Mouse (Mus musculus): ENCODE results near the gene Chrnb1.
A peak's percentile ranks its signal among the peaks of the same experiment; 100 is the strongest.

Chrnb1 gene

DNA sequence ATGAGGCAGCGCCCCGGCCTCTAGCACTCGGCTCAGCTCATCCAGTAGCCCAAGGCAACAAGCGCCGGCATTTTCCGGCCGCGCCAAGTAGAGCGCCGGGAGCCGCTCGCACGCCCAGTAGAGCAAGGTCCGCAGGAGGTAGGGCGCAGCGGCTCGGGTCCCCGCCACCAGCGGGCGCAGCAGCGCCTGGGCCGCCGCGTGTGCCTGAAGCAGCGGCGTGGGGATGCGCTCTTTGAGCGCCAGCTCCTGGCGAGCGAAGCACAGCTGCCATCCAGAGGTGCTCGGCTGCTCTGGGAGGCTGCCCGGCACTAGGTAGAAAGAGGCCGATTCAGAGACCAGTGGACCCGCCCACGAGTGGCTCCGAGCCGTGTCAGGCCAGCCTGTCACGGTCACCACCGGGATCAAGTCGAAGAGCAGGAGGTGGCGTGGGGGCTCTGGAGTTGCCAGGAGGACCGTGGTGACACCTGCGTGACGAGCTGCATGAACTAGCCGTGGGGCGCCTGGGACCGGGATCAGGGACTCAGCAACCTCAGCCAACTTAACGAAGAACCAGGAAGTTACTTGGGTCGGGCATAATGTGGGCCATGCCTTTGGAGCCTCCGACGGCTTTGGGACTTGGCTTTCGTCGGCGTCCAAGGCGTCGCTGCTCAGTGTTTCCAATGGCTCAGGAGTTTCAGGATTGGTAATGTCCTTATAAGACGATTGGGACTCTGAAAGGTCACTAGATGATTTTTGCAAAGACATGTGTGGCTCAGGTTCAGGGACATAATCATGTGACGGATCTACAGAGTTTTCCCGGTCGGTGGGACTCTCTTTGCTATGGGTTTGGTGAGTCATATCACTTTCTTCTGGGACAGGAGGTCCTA is 8.3 kb upstream of the Chrnb1 start:
- DNase-seq = peak; percentile 83 to 90

DNA sequence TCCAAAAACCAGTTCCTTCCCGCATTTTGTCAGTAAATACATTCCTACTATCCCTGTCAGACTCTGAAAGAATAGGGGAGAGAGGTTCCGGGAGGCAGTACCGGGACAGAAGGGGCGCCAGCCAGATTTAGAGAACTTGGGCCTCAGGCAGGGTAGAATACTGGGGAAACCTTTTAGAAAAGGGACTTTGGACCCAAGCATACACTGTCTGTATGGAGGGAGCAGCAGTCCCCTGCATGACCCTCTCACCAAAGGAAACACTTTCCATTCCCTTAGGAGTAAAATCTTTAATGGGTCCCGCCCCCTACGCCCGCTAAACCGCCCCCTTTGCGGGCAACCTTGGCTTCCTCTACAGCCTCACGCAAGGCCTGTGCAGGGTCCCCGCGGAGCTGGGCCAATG is 7.6 kb upstream of the Chrnb1 start:
- no peak for DNase-seq

DNA sequence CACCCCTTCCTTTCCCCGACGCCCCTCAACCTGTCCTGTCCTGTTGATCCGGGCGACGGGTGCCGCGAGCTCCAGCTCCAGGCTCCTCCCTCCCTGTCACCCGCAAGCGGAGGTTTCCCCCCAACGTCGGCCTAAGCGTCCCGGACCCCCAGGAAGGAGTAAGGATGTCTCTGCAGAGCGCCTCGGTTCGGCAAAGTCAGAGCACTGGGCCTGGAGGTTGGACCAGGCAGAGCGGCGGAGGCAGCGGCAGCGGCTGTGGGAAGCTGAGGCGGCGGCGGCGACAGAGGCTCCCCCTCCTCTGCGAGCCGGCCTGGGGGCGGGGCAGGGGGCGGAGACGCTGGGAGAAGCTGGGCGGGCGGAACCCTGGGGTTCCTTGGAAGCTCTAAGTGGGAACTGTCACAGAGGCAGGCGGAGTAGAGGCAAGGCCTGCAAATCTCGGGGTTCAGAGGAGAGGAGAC is 6.9 kb upstream of the Chrnb1 start:
- DNase-seq = peak; percentile 91 to 93

DNA sequence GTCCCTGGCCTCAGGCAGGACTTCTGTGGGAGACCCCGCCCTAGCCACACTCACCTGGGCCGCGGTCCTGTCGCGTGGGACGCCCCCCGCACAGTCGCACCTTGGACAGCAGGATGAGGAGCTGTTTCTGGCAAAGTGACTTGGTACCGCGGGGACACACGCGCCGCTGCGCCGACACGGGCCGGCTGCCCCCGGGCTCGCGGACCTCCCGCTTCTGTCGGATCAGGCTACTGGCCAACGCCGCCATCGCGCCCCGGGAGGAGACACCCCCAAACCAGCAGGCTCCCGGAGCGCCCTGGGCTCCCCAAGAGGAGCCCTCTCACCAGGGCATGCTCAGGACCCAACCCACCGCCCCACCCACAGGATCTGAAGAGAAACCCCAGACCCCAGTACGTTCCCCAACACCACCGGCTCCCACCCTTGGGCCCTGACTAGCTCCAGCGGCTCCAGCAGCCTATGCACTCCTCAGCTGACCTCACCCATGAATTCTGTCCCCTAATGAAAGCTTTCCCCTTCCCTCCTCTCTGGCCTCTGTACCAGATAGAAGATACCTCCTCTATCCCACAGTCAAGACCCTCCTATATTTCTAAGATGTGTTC is 5.7 kb upstream of the Chrnb1 start, which contains the start of gene Fgf11:
Gene Fgf11 (minus strand): TSS at position 479 of the 599 bp plus-strand sequence.
- peak; percentile 28 to 52 for DNase-seq

DNA sequence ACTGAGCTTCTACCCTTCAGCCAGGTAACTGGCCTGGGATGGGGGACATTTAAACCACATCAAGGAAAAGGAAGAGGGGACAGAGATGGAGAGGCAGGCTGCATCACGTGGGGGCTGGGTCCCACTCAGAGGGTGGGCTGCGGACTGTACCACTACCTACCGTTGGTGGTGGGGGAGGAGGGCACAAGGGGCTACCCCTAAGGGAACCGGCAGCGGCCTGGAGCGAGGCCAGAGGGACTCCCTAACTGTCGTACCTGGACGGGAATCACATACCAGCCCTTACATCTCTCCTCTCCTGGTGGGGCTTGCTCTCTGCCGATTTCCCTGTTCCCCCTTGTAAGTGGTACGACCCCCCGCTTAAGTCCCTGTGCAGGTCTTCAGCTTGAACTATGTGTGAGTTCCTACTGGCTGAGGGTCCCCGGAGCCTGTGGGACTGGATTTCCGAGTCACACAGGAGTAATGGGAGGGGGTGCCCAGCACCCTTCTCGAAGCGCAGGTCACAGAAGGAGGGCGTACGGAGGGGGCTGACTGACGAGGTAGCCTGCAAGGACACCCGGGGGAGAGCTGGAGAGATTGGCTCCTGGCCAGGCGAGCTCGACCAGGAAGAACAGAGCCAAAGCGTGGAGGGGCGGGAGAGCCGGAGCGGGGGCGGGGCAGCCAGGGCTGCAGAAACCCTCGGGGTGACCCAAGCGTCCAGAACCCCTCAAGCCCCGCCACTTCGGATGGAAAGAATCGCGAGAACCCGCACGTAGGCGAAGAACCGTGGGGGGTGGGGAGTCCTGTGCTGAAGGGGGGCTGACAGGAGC is 4.9 kb upstream of the Chrnb1 start:
- DNase-seq = peak; percentile 86 to 91

DNA sequence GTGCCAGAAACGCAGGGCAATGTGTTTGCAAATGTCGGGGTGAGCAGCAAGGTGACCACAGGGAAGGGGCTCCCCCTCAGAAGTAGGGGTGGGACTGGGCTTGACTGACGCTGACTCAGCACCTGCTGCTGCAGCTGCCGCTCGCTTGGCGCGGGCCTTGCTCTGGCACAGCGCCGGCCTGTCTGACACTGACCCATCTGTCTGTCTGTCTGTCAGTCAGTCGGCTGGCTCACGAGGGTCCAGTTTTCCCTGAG is 4.3 kb upstream of the Chrnb1 start:
- peak; percentile 43 to 64 for DNase-seq

DNA sequence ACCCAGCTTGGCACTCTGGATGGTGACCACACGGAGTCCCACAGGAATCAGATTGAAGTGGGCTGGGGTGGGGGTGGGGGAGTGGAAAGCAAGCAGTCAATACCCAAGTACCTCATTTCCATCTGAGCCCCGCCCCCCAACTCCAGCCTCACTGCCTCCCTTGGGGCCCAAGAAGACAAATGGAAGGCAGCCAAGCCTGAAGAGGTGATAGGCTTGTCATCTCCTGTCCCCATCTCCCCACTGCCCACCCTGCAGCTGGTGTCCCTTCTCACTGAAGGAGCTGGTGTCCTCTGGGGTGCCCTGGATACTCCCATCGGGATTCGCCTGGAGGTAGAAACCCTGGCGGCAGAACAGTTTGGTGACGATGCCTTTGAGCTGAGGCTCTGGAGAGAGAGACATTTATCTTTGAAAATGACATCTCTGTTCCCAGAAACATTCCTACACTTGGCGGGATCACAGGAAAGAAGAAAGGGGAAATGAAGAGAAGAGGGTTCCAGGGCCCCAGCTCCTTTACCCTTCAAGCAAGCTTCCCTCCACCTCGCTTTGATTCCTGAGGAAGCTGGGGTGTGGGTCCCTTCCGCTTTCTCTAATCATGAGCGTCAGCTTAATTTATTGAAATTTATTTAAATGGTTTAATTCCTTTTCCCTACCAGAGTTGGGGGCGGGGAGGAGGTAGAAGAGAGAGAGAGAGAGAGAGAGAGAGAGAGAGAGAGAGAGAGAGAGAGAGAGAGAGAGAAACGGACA is 3.8 kb upstream of the Chrnb1 start:
- DNase-seq = peak in 1 of 2 experiments; percentile 48

DNA sequence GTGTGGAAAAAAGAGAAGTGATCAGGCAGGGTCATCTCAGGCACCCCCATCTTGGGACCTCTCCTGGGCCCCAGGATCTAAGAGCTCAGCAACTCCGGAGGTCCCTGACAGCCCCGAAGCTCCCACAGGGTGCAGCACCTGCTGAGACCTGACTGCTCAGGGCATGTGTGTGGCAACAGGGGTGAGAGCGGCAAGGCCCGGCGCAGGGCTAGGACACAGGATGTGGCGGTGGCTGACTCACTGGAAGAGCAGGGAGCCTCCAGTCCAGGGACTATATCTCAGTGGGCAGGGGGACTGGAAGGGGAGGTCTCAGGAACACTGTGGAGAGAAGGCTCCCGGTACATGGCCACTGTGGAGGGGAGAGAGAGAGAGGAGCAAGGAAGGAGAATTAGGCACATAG is 2.2 kb upstream of the Chrnb1 start:
- no peak for DNase-seq

DNA sequence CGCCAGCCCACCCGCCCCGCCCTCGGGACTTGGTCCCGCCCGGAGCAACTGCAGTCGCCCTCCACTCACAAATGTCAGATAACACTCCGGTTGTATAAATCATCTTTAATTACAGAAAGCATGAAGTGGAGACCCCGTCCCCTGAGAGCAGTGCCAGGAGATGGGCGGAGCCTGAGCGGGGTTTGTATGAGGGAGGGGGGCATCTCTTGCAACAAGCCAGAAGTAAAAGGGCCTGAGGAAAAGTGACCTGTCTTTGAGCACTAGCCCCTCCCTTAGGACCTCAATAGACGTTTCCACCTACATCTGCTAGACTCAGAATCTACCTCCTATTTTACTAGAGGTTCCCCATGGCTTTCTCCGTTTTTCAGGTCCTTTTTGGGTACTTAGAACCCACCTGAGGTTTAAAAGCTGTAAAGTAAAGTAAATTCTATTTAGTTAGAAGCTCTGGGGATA is 266 bp upstream of the Chrnb1 start:
- DNase-seq = no peak

DNA sequence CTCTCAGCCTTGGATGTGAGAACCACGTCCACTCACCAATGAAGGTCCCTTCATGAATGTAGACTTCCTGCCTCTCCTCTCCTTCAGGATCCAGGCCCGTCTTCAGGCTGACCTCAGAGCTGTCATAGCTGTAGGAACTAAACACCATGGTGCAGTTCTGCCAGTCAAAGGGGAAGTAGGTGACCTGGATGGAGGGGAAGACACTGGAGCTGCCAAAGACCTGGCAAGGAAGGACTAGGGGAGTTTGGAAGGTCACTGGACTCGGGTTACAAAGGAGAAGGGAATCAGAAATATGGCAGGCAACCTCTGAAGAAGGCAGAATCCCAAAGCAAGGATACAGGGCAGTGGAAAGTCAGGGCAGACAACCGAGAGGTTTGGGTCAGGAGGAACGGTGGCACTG is 2.3 kb downstream of the Chrnb1 start:
- DNase-seq = no peak

DNA sequence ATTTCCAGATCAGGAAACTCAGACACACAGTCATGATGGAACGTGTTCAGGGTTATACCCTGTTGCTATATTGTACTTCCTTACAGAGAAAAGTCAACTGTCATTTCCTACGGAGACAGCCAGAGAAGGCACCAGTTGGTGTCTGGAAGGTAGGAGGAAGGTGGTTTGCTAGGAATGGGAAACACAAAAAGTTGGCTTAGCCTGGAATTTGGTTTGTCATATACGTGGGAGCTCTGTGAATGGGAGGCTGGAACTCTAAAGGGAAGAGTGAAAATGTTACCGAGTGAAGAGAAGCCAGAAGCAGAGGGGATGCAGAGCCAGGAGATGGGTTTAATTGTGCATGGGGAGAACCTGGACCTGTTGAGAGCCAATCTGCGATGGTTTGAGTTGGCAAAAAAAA is 4.3 kb downstream of the Chrnb1 start:
- DNase-seq = no peak

DNA sequence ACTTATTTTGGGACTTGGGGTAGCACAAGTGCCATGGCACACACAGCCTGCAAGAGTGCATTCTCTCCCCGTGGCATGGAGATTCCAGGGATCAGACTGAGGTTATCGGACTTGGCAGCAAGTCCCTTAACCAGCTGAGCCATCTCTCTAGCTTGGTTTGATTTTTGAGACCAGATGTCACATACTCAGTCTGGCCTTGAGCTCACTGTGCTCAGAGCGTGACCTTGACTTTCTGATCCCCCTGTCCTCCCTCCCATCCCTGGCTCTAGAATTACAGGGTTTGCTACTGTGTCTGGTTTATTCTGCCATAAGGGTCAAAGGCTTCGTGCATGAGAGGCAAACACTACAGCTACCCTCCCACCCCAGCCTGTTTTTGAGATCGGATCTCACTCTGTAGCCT is 6.3 kb downstream of the Chrnb1 start:
- DNase-seq = no peak

DNA sequence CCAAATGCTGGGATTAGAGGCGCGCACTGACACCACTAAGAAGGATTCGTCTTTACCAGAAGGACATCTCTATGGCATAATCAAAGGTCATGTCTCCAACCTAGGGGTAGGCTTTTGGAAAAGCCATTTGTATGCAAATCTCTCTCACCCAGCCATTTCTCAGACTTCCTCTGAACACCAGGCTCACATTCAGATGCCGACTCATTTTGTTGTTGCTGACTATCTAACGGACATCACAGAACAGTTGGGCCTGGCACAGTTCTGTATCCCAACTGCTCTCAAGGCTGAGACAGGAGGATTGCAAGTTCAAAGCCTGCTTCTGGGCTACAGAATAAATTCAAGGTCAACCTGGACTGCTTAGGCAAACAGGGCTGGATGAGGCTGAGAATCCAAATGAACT is 8.4 kb downstream of the Chrnb1 start:
- no peak for DNase-seq

DNA sequence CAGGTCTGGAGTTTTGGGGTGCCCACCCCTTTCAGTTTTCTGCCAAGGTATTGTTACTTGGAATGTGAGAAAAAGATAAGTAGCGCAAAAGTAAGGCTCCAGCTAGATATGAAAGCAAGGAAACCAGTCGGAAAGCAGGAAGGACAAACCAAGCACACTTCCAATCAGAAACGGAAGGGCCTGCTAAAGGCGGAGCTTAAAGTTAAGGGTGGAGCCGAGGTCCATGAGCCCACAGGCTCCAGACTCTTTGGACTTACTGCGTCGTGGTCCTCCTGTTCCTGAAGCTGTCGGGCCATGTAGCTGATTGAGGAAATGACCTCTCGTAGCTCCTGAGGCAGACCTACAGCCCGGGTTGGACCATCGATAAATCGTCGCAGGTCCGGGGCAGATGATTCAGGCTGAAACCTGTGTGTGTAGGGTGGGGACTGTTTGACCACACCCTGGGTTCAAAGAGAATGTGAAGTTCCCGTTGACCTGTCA is 10.9 kb downstream of the Chrnb1 start:
- DNase-seq = peak; percentile 45 to 53

DNA sequence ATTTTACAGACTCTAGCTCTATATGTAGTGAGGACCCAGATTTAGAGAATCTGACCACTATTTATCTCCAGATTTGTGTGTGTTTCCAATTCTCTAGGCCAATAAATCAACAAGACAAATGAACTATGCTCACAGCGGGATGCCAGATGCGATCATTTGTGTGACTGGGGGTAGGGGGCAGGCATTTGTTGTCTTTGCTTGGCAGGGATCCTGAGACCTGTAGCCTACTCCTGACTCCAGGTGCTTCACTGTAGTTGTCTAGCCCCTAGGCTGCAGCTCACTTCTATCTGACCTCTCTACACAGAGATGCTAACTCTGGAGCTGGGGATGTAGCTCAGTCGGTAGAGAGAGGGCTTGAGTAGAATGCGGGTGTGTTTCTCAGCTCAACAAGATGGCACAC is 13.9 kb downstream of the Chrnb1 start:
- DNase-seq = no peak

DNA sequence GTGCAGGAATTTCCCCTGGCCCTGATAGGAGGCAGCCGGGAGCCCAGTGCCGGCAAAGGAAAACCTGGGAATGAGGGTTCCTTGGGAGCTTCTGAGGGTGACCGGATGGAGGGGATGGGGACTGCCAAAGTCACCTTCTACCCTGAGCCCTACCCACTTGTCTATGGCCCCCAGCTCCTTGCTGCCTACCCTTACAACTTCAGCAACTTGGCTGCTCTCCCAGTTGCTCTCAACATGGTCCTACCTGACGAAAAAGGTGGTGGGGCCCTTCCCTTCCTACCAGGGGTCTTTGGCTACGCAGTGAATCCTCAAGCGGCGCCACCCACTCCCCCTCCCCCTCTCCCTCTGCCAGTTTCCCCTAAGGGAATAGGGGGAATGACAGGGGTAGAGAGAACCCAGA is 16.8 kb downstream of the Chrnb1 start:
- DNase-seq = no peak

DNA sequence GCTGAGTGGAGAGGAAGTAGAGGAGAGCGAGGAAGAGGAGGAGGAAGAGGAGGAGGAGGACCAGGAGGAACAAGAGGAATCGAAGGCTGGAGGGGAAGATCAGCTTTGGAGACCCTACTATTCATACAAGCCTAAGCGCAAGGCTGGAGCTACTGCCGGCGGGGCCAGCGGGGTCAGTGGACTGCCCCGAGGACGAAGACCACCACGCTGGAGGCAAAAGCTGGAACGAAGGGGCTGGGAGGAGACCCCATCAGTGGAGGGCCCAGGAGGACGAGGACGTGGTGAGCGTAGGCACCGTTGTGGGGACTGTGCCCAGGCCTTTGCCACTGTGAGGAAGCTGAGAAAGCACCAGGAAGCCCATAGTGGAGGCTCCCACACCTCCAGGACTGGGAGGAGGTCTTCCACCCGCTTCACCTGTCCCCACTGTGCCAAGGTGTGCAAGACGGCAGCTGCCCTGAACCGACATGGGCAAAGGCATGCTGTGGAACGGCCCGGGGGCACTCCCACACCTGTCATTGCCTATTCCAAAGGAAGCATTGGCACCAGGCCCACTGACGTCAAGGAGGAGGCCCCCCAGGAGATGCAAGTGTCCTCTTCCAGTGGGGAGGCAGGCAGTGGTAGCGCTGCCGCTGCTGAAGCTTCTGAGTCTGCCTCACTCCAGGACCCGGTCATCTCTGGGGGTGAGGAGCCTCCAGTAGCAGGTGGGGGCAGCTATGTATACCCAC is 17.3 kb downstream of the Chrnb1 start:
- peak; percentile 64 to 69 for DNase-seq

DNA sequence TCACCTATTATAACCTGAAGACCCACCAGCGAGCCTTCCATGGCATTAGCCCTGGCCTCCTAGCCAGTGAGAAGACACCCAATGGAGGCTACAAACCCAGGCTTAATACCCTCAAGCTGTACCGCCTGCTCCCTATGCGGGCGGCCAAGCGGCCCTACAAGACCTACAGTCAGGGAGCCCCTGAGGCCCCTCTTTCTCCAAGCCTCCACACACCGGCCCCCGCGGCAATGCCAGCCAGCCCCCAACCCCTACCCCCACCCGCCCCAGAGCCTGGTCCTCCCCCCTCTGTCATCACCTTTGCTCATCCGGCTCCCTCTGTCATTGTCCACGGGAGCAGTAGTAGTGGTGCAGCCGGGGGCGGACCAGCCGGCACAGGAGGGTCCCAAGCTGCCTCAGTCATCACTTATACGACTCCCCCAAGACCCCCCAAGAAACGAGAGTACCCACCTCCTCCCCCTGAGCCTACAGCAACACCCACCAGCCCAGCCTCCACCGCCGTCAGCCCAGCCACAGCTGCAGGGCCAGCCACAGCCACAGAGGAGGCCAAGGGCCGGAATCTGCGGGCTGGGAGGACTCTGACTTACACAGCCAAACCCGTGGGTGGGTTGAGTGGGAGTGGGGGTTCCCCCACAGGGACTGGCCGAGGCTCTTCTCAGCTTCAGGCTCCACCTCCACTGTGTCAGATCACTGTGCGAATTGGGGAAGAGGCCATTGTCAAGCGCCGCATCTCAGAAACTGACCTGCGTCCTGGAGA is 18.1 kb downstream of the Chrnb1 start:
- peak; percentile 64 to 76 for DNase-seq

DNA sequence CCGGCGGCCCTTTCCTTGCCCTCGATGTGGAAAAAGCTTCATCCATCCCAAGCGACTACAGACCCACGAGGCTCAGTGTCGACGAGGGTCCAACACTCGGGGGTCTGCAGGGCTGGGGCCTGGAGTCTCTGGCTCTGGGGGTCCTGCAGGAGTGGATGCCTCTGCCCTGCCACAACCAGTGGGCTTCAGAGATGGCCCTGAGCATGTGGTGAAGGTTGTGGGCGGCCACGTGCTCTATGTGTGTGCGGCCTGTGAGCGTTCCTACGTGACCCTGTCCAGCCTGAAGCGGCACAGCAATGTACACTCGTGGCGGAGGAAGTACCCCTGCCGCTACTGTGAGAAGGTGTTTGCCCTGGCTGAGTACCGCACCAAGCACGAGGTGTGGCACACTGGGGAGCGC is 19.3 kb downstream of the Chrnb1 start:
- DNase-seq = no peak

DNA sequence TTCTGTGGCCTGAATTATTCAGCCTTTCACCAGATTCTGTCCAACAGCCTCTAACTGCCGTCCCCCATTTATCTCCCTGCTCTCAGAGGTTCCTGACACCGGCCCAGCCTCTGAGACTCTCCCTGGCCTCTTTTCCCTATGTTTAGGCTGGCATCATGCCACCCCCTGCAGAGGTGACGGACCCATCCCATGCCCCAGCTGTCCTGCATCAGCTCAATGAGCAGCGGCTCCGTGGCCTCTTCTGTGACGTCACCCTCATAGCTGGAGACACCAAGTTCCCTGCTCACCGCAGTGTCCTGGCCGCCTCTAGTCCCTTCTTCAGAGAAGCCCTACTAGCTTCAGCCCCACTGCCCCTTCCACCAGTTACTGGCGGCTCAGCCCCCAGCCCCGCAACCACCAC is 20.0 kb downstream of the Chrnb1 start:
- peak in 1 of 2 experiments; percentile 45 for DNase-seq

DNA sequence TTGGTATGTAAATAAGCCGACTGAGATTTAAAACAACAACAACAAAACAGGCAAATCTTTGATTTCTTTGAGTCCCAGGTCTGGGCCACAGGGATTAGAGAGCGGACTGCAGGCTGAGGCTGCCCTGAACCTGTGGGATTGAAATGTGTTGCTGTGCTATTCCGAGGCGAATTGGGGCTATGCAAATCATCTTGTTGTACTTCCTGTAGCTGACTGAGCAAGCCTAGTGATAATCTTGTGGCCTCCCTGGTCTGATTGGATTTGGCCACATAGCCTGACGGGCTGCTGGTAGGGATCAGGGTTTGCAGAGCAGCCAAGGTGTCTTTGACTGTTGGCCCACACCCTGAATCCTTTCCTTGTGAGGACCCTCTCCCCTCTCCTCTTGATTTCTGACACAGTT is 20.8 kb downstream of the Chrnb1 start:
- DNase-seq = no peak

DNA sequence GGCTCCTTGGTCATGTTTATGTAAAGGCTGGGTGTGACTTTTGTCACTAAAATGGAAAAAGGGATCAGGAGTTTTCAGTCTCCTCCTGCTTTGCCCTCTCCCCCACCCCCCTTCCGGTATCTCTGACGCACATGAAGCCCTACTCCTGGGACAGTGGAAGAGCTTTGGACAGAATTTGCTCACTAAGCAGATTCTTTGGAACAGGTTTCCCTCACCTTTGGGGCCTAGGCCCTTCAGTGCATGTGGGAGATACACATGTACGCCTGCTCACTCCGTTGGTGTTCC is 28.2 kb downstream of the Chrnb1 start:
- peak in 1 of 2 experiments; percentile 38 for DNase-seq
